Mouse (Mus musculus) stomach, adult 2 months (tissue): ENCODE measurements around the gene Marcksl1. TPM values are rescaled to one million over a fixed set of nuclear protein-coding genes. Genes with fewer than 3 reads are reported as not detected.

ENCODE experiments used
- polyA plus RNA-seq: library from polyadenylated mRNA; depleted of rRNA; stranded (reverse); fragments of >200 nt; gene quantifications from 2 replicates; pipeline ENCODE4 v1.2.3, GENCODE M21; 2012; rRNA removed

Marcksl1 gene
- polyA plus RNA-seq = 9.9 and 12.4 TPM in 2 replicates

GRCm38 (mm10) chr4:129513086-129513767 is at the start of gene Marcksl1:
Gene Marcksl1 (plus strand): TSS chr4:129513581.

GRCm38 (mm10) chr4:129490972-129491880 is 22.2 kb upstream of the Marcksl1 start, which contains the start of the genes Tssk3 and Fam229a:
Gene Tssk3 (minus strand): TSS chr4:129491022.
Gene Fam229a (plus strand): TSS chr4:129491190.

GRCm38 (mm10) chr4:129542592-129543141 is 29.3 kb downstream of the Marcksl1 start, which contains the start of gene Hdac1:
Gene Hdac1 (minus strand): TSS chr4:129542713.

Other genes starting within 250 kb of the Marcksl1 start
- 0.58 and 0.95 TPM in 2 replicates for gene Sync, start 226.0 kb upstream of the Marcksl1 start, polyA plus RNA-seq
- gene Rbbp4, start 178.2 kb upstream of the Marcksl1 start, polyA plus RNA-seq = 3.3 and 4.2 TPM in 2 replicates
- gene Zbtb8os, start 177.9 kb upstream of the Marcksl1 start, polyA plus RNA-seq = 2.1 and 2.6 TPM in 2 replicates
- gene Zbtb8a, start 135.5 kb upstream of the Marcksl1 start, polyA plus RNA-seq = 2.6 and 2.9 TPM in 2 replicates
- gene Zbtb8b, start 72.7 kb upstream of the Marcksl1 start, polyA plus RNA-seq = 0.05 TPM in 1 of 2 replicates, not detected in the other
- 6.9 and 8.1 TPM in 2 replicates for gene Bsdc1, start 52.0 kb upstream of the Marcksl1 start, polyA plus RNA-seq
- gene Tssk3, start 22.6 kb upstream of the Marcksl1 start, polyA plus RNA-seq = not detected in 2 replicates
- 0.57 TPM in 1 of 2 replicates, not detected in the other for gene Fam229a, start 22.4 kb upstream of the Marcksl1 start, polyA plus RNA-seq
- gene Hdac1, start 29.1 kb downstream of the Marcksl1 start, polyA plus RNA-seq = 8.9 and 12.8 TPM in 2 replicates
- gene Lck, start 60.1 kb downstream of the Marcksl1 start, polyA plus RNA-seq = 0.25 and 0.30 TPM in 2 replicates
- gene Fam167b, start 65.0 kb downstream of the Marcksl1 start, polyA plus RNA-seq = 3.0 and 4.0 TPM in 2 replicates
- 114 and 116 TPM in 2 replicates for gene Eif3i, start 87.1 kb downstream of the Marcksl1 start, polyA plus RNA-seq
- 57.2 and 65.6 TPM in 2 replicates for gene Tmem234, start 87.1 kb downstream of the Marcksl1 start, polyA plus RNA-seq
- gene Dcdc2b, start 100.7 kb downstream of the Marcksl1 start, polyA plus RNA-seq = 1.3 and 2.6 TPM in 2 replicates
- 16.0 and 17.3 TPM in 2 replicates for gene Iqcc, start 105.5 kb downstream of the Marcksl1 start, polyA plus RNA-seq
- gene Ccdc28b, start 110.4 kb downstream of the Marcksl1 start, polyA plus RNA-seq = 6.4 and 8.3 TPM in 2 replicates
- 9.5 and 10.4 TPM in 2 replicates for gene Txlna, start 127.5 kb downstream of the Marcksl1 start, polyA plus RNA-seq
- 5.7 and 8.6 TPM in 2 replicates for gene Kpna6, start 159.2 kb downstream of the Marcksl1 start, polyA plus RNA-seq
- gene Tmem39b, start 183.3 kb downstream of the Marcksl1 start, polyA plus RNA-seq = 11.4 and 12.0 TPM in 2 replicates
- 16.4 and 32.8 TPM in 2 replicates for gene Khdrbs1, start 228.7 kb downstream of the Marcksl1 start, polyA plus RNA-seq